8 mouse cellular contexts compared by ENCODE assay signal in genomic region chr7:44901230-44901722, GRCm38 (mm10). TPM values are rescaled to one million over a fixed set of nuclear protein-coding genes. Genes with fewer than 3 reads are reported as not detected.
DNase-seq lines count a peak whose midpoint lies in the region; ATAC-seq and TF ChIP-seq lines count a peak whose summit lies in the region.

No protein-coding gene starts in this region.

- H3K9ac ChIP-seq in heart, embryonic 13.5 days = peak overlapping the region; percentile 55
- H3K9ac ChIP-seq in heart, embryonic 16.5 days (ENCODE audit: low read length) = no peak overlapping the region; the same call in 1 of the 2 replicates
- peak overlapping the region; percentile 41; the same call in 1 of the 2 replicates for H3K9ac ChIP-seq in limb, embryonic 14.5 days (ENCODE audit: low read depth, low read length, severe bottlenecking)
- 0 out of 2 replicates have a peak overlapping the region, but pooled peaks have one; percentile 20 for H3K9ac ChIP-seq in midbrain, embryonic 14.5 days (replicated peaks; ENCODE audit: low read length)

- H3K4me1 ChIP-seq in heart, embryonic 13.5 days = peaks cover 36% of the 10 kb centered on the region
- no peaks in the 10 kb centered on the region; the same call in 1 of the 2 replicates for H3K4me1 ChIP-seq in bone marrow, adult 2 months (ENCODE audit: control insufficient read depth, insufficient read depth, low read length)
- H3K4me1 ChIP-seq in heart, embryonic 16.5 days (ENCODE audit: control insufficient read depth, insufficient read depth, low read length) = peaks cover 19% of the 10 kb centered on the region
- H3K4me1 ChIP-seq in limb, embryonic 14.5 days (ENCODE audit: control insufficient read depth, insufficient read depth, low read length) = peaks cover 14% of the 10 kb centered on the region
- H3K4me1 ChIP-seq in midbrain, embryonic 14.5 days (ENCODE audit: control insufficient read depth, insufficient read depth, low read length) = 0 out of 2 replicates have a peak, but pooled peaks cover 16% of the 10 kb centered on the region

- DNase-seq in heart, postnatal 36 days = no peak
- peak; percentile 75 for DNase-seq in limb, embryonic 14.5 days (ENCODE audit: low spot score)
- DNase-seq in midbrain, embryonic 14.5 days = peak; percentile 74
- peak; percentile 78 for DNase-seq in thymus, postnatal 14 days
- DNase-seq in urinary bladder, postnatal 10 days (ENCODE audit: low spot score) = no peak

- WGBS in heart, embryonic 13.5 days = 15% methylated on average over 21 of the region's 21 CpGs
- WGBS in bone marrow, adult 2 months = 20% methylated on average over 21 of the region's 21 CpGs
- WGBS in heart, embryonic 16.5 days = 16% methylated on average over 21 of the region's 21 CpGs
- WGBS in limb, embryonic 14.5 days = 11% methylated on average over 20 of the region's 21 CpGs
- 19% methylated on average over 21 of the region's 21 CpGs for WGBS in midbrain, embryonic 14.5 days

- no peaks in the 10 kb centered on the region for H3K27me3 ChIP-seq in heart, embryonic 13.5 days (replicated peaks)
- no peaks in the 10 kb centered on the region for H3K27me3 ChIP-seq in heart, embryonic 16.5 days (ENCODE audit: control insufficient read depth, insufficient read depth, low read length)
- H3K27me3 ChIP-seq in limb, embryonic 14.5 days (ENCODE audit: control insufficient read depth, insufficient read depth, low read length) = no peaks in the 10 kb centered on the region
- no peaks in the 10 kb centered on the region for H3K27me3 ChIP-seq in midbrain, embryonic 14.5 days (ENCODE audit: control insufficient read depth, insufficient read depth, low read length)

- intact Hi-C loops in heart, postnatal 36 days (cut with DNase I) = loop anchor here (2.0 kb wide), 2 partner anchors 26 to 58 kb away; no protein-coding TSS in a partner anchor

- ATAC-seq in heart, embryonic 13.5 days (ENCODE audit: extremely low read depth, insufficient number of reproducible peaks, low FRiP score, low TSS enrichment) = peak; percentile 34
- peak; percentile 20; the same call in 1 of the 2 replicates for ATAC-seq in heart, embryonic 16.5 days (replicated peaks; ENCODE audit: extremely low read depth, insufficient read depth, low FRiP score)
- peak; percentile 54; the same call in 1 of the 2 replicates for ATAC-seq in limb, embryonic 14.5 days (ENCODE audit: low FRiP score, low read depth)
- peak; percentile 9; the same call in 1 of the 2 replicates for ATAC-seq in midbrain, embryonic 14.5 days (ENCODE audit: low FRiP score, low TSS enrichment)

- TF ChIP-seq POLR2A in bone marrow, adult 2 months (IDR thresholded peaks at IDR 0.05; ENCODE audit: borderline replicate concordance, control insufficient read depth, low read depth, low read length) = peak; percentile 52; the same call in 1 of the 2 replicates
- TF ChIP-seq POLR2A in limb, embryonic 14.5 days (IDR thresholded peaks at IDR 0.05; ENCODE audit: borderline replicate concordance, extremely low read depth, insufficient read depth, insufficient read length) = no peak

- no peaks in the 10 kb centered on the region for H3K9me3 ChIP-seq in heart, embryonic 13.5 days
- H3K9me3 ChIP-seq in heart, embryonic 16.5 days (replicated peaks; ENCODE audit: control insufficient read depth, low read length) = no peaks in the 10 kb centered on the region
- no peaks in the 10 kb centered on the region for H3K9me3 ChIP-seq in limb, embryonic 14.5 days (ENCODE audit: control insufficient read depth, low read length)
- H3K9me3 ChIP-seq in midbrain, embryonic 14.5 days (ENCODE audit: control insufficient read depth, low read length) = no peaks in the 10 kb centered on the region

- H3K27ac ChIP-seq in heart, embryonic 13.5 days (replicated peaks) = peak overlapping the region; percentile 41
- H3K27ac ChIP-seq in bone marrow, adult 2 months (ENCODE audit: control insufficient read depth, insufficient read depth, low read depth, low read length, poor library complexity) = peak overlapping the region; percentile 67
- H3K27ac ChIP-seq in heart, embryonic 16.5 days (ENCODE audit: low read length) = peak overlapping the region; percentile 14; the same call in 1 of the 2 replicates
- H3K27ac ChIP-seq in limb, embryonic 14.5 days (replicated peaks; ENCODE audit: low read depth, low read length) = 0 out of 2 replicates have a peak overlapping the region, but pooled peaks have one; percentile 33
- 0 out of 2 replicates have a peak overlapping the region, but pooled peaks have one; percentile 37 for H3K27ac ChIP-seq in midbrain, embryonic 14.5 days (replicated peaks; ENCODE audit: low read depth, low read length)

- peak overlapping the region; percentile 37 for H3K4me3 ChIP-seq in heart, embryonic 13.5 days
- H3K4me3 ChIP-seq in bone marrow, adult 2 months (replicated peaks; ENCODE audit: control insufficient read depth, low read depth, low read length) = peak overlapping the region; percentile 76
- H3K4me3 ChIP-seq in heart, embryonic 16.5 days (ENCODE audit: low read length) = peak overlapping the region; percentile 37
- H3K4me3 ChIP-seq in limb, embryonic 14.5 days (replicated peaks; ENCODE audit: low read length) = peak overlapping the region; percentile 21
- H3K4me3 ChIP-seq in midbrain, embryonic 14.5 days (replicated peaks; ENCODE audit: low read depth, low read length) = no peak overlapping the region

- no peak for TF ChIP-seq CTCF in bone marrow, adult 2 months (IDR thresholded peaks at IDR 0.05; ENCODE audit: control insufficient read depth, insufficient read depth, low read length)

- peak overlapping the region; percentile 64 for H3K4me2 ChIP-seq in heart, embryonic 13.5 days
- peak overlapping the region; percentile 52 for H3K4me2 ChIP-seq in heart, embryonic 16.5 days (ENCODE audit: low read depth, low read length)
- peak overlapping the region; percentile 49 for H3K4me2 ChIP-seq in limb, embryonic 14.5 days (replicated peaks; ENCODE audit: low read depth, low read length, severe bottlenecking)
- H3K4me2 ChIP-seq in midbrain, embryonic 14.5 days (ENCODE audit: low read length) = peak overlapping the region; percentile 32

- H3K36me3 ChIP-seq in heart, embryonic 13.5 days = peaks cover 78% of the 10 kb centered on the region
- peaks cover 31% of the 10 kb centered on the region for H3K36me3 ChIP-seq in heart, embryonic 16.5 days (ENCODE audit: control insufficient read depth, insufficient read depth)
- H3K36me3 ChIP-seq in limb, embryonic 14.5 days (ENCODE audit: control insufficient read depth, insufficient read depth, low read length) = peaks cover 75% of the 10 kb centered on the region
- peaks cover 73% of the 10 kb centered on the region for H3K36me3 ChIP-seq in midbrain, embryonic 14.5 days (ENCODE audit: control insufficient read depth, insufficient read depth, low read length)

RNA-seq across cellular contexts. Expression of gene Fuz, which starts 5.4 kb away (rescaled TPM):
- 13.6 and 14.6 TPM in 2 replicates for polyA plus RNA-seq in heart, embryonic 13.5 days (2015; fragmentation: Nextera tagmentation; extraction: Ambion mirVana)
- 10 to 100 TPM; 16.9 to 17.5 TPM for total RNA-seq in heart, postnatal 36 days (2021)
- polyA plus RNA-seq in bone marrow, adult 2 months (2011; ENCODE audit: insufficient read depth, insufficient read length, low replicate concordance, missing spikeins) = 7.0 and 21.8 TPM in 2 replicates
- polyA plus RNA-seq in heart, embryonic 16.5 days (2015; fragmentation: Nextera tagmentation; extraction: Ambion mirVana) = 15.3 and 16.0 TPM in 2 replicates
- polyA plus RNA-seq in limb, embryonic 14.5 days (2012; rRNA removed) = 48.7 and 72.6 TPM in 2 replicates
- 21.7 and 25.0 TPM in 2 replicates for polyA plus RNA-seq in limb, embryonic 14.5 days (2014; fragmentation: Nextera tagmentation; extraction: Ambion mirVana)
- 16.7 and 17.2 TPM in 2 replicates for polyA plus RNA-seq in midbrain, embryonic 14.5 days (2014; fragmentation: Nextera tagmentation; extraction: Ambion mirVana)

RNA-seq across cellular contexts. Expression of gene Med25, which starts 8.8 kb away (rescaled TPM):
- 72.6 and 73.1 TPM in 2 replicates for polyA plus RNA-seq in heart, embryonic 13.5 days (2015; fragmentation: Nextera tagmentation; extraction: Ambion mirVana)
- 10 to 100 TPM; 76.9 to 81.1 TPM for total RNA-seq in heart, postnatal 36 days (2021)
- polyA plus RNA-seq in bone marrow, adult 2 months (2011; ENCODE audit: insufficient read depth, insufficient read length, low replicate concordance, missing spikeins) = 14.6 and 25.4 TPM in 2 replicates
- polyA plus RNA-seq in heart, embryonic 16.5 days (2015; fragmentation: Nextera tagmentation; extraction: Ambion mirVana) = 89.4 and 96.0 TPM in 2 replicates
- 142 and 181 TPM in 2 replicates for polyA plus RNA-seq in limb, embryonic 14.5 days (2012; rRNA removed)
- 69.1 and 73.5 TPM in 2 replicates for polyA plus RNA-seq in limb, embryonic 14.5 days (2014; fragmentation: Nextera tagmentation; extraction: Ambion mirVana)
- polyA plus RNA-seq in midbrain, embryonic 14.5 days (2014; fragmentation: Nextera tagmentation; extraction: Ambion mirVana) = 114 and 128 TPM in 2 replicates

RNA-seq across cellular contexts. Expression of gene Ap2a1, which starts 28.0 kb away (rescaled TPM):
- polyA plus RNA-seq in heart, embryonic 13.5 days (2015; fragmentation: Nextera tagmentation; extraction: Ambion mirVana) = 55.5 and 56.8 TPM in 2 replicates
- total RNA-seq in heart, postnatal 36 days (2021) = 10 to 100 TPM; 69.8 to 72.0 TPM
- 43.5 and 60.3 TPM in 2 replicates for polyA plus RNA-seq in bone marrow, adult 2 months (2011; ENCODE audit: insufficient read depth, insufficient read length, low replicate concordance, missing spikeins)
- 51.8 and 52.0 TPM in 2 replicates for polyA plus RNA-seq in heart, embryonic 16.5 days (2015; fragmentation: Nextera tagmentation; extraction: Ambion mirVana)
- 113 and 141 TPM in 2 replicates for polyA plus RNA-seq in limb, embryonic 14.5 days (2012; rRNA removed)
- 72.2 and 75.7 TPM in 2 replicates for polyA plus RNA-seq in limb, embryonic 14.5 days (2014; fragmentation: Nextera tagmentation; extraction: Ambion mirVana)
- 124 and 133 TPM in 2 replicates for polyA plus RNA-seq in midbrain, embryonic 14.5 days (2014; fragmentation: Nextera tagmentation; extraction: Ambion mirVana)

RNA-seq across cellular contexts. Expression of gene Ptov1, which starts 31.7 kb away (rescaled TPM):
- polyA plus RNA-seq in heart, embryonic 13.5 days (2015; fragmentation: Nextera tagmentation; extraction: Ambion mirVana) = 256 and 266 TPM in 2 replicates
- total RNA-seq in heart, postnatal 36 days (2021) = 100 to 1,000 TPM; 158 to 183 TPM
- polyA plus RNA-seq in bone marrow, adult 2 months (2011; ENCODE audit: insufficient read depth, insufficient read length, low replicate concordance, missing spikeins) = 51.3 and 96.4 TPM in 2 replicates
- polyA plus RNA-seq in heart, embryonic 16.5 days (2015; fragmentation: Nextera tagmentation; extraction: Ambion mirVana) = 210 and 269 TPM in 2 replicates
- polyA plus RNA-seq in limb, embryonic 14.5 days (2012; rRNA removed) = 751 and 1,065 TPM in 2 replicates
- 471 and 513 TPM in 2 replicates for polyA plus RNA-seq in limb, embryonic 14.5 days (2014; fragmentation: Nextera tagmentation; extraction: Ambion mirVana)
- polyA plus RNA-seq in midbrain, embryonic 14.5 days (2014; fragmentation: Nextera tagmentation; extraction: Ambion mirVana) = 480 and 508 TPM in 2 replicates

RNA-seq across cellular contexts. Expression of gene Tsks, which starts 41.7 kb away (rescaled TPM):
- polyA plus RNA-seq in heart, embryonic 13.5 days (2015; fragmentation: Nextera tagmentation; extraction: Ambion mirVana) = 0.11 and 0.14 TPM in 2 replicates
- not detected for total RNA-seq in heart, postnatal 36 days (2021)
- not detected in 2 replicates for polyA plus RNA-seq in bone marrow, adult 2 months (2011; ENCODE audit: insufficient read depth, insufficient read length, low replicate concordance, missing spikeins)
- 0.12 and 0.40 TPM in 2 replicates for polyA plus RNA-seq in heart, embryonic 16.5 days (2015; fragmentation: Nextera tagmentation; extraction: Ambion mirVana)
- 0.05 TPM in 1 of 2 replicates, not detected in the other for polyA plus RNA-seq in limb, embryonic 14.5 days (2012; rRNA removed)
- 0.14 TPM in 1 of 2 replicates, not detected in the other for polyA plus RNA-seq in limb, embryonic 14.5 days (2014; fragmentation: Nextera tagmentation; extraction: Ambion mirVana)
- not detected in 2 replicates for polyA plus RNA-seq in midbrain, embryonic 14.5 days (2014; fragmentation: Nextera tagmentation; extraction: Ambion mirVana)

Comparison
In these comparisons a context has a peak if more than half of its experiments do, and no peak if none do; other contexts are left out.
1. H3K27ac ChIP-seq: peak in every context shown above with its lines; median percentile 67 in bone marrow, adult 2 months; 41 in heart, embryonic 13.5 days; 37 in midbrain, embryonic 14.5 days; 33 in limb, embryonic 14.5 days; 14 in heart, embryonic 16.5 days.
2. DNase-seq: peak in limb, embryonic 14.5 days (single experiment), midbrain, embryonic 14.5 days (single experiment) and thymus, postnatal 14 days (single experiment); none in heart, postnatal 36 days (0 of 2) and urinary bladder, postnatal 10 days (single experiment).
3. Peak in every context shown above with its lines, with median percentiles within 50 percentile points of each other: ATAC-seq and H3K4me2 ChIP-seq.